Mouse (Mus musculus): ENCODE measurements around the gene Etaa1.

GRCm38 (mm10) chr11:17917905-17918304 is 35.8 kb downstream of the Etaa1 start:
- no peak for TF ChIP-seq POLR2A (IDR thresholded peaks at IDR 0.05; ENCODE audit: borderline replicate concordance, low read depth, low read length)
- no peak for TF ChIP-seq CTCF (IDR thresholded peaks at IDR 0.05; ENCODE audit: low read depth, low read length)

Data from bone marrow macrophage, adult 2 months (primary cell).